Mouse (Mus musculus) heart, embryonic 14.5 days (tissue): ENCODE results near the gene Pxn. TPM values are rescaled to one million over a fixed set of nuclear protein-coding genes. Genes with fewer than 3 reads are reported as not detected.
"Not testable (repeated sequence)": the region's sequence is repeated elsewhere in the genome, so short reads cannot be mapped to it uniquely, and the experiment has no call there.

Experiments used
- ATAC-seq: fragments of 200-750 bp; cut with Nextera tagmentation; 2 replicates; pipeline ENCODE4 v1.8.0; 2017; ENCODE audit warnings: low read depth, moderate TSS enrichment; ENCODE audit not compliant: insufficient number of reproducible peaks, insufficient read depth, low FRiP score
- H3K27ac ChIP-seq, 2 experiments: fragments of 200-500 bp in 1 of 2; fragments of 300-500 bp in 1 of 2; sonication (generic) in 1 of 2; replicated peaks in 1 of 2; 2 replicates each; pipeline ENCODE4 v1.5.1; 2012 to 2014; ENCODE audit warnings: low read depth in 2 of 2, low read length in 2 of 2, control low read depth in 1 of 2, mild to moderate bottlenecking in 1 of 2, mixed read lengths in 1 of 2; ENCODE audit not compliant: control insufficient read depth in 1 of 2, insufficient read depth in 1 of 2
- H3K27me3 ChIP-seq: fragments of 300-500 bp; sonication (generic); 2 replicates; pipeline ENCODE4 v1.6.1; 2014; ENCODE audit warnings: mild to moderate bottlenecking, low read length, control low read depth; ENCODE audit not compliant: control insufficient read depth, insufficient read depth
- H3K36me3 ChIP-seq: fragments of 300-500 bp; sonication (generic); 2 replicates; pipeline ENCODE4 v1.6.1; 2014; ENCODE audit warnings: mild to moderate bottlenecking, control low read depth, low read length, mixed read lengths; ENCODE audit not compliant: control insufficient read depth, insufficient read depth
- H3K4me1 ChIP-seq, 2 experiments: fragments of 200-500 bp in 1 of 2; fragments of 300-500 bp in 1 of 2; sonication (generic) in 1 of 2; 2 replicates each; pipeline ENCODE4 v1.6.1; 2012 to 2014; ENCODE audit warnings: low read length in 2 of 2, control low read depth in 1 of 2, mixed read lengths in 1 of 2; ENCODE audit not compliant: control insufficient read depth in 2 of 2, insufficient read depth in 2 of 2
- H3K4me2 ChIP-seq: fragments of 300-500 bp; sonication (generic); 2 replicates; pipeline ENCODE4 v1.6.1; 2014; ENCODE audit warnings: mild to moderate bottlenecking, low read length
- H3K4me3 ChIP-seq, 2 experiments: fragments of 200-500 bp in 1 of 2; fragments of 300-500 bp in 1 of 2; sonication (generic) in 1 of 2; 2 replicates each; pipeline ENCODE4 v1.5.1; 2012 to 2014; ENCODE audit warnings: low read length in 2 of 2, mild to moderate bottlenecking in 2 of 2, control low read depth in 1 of 2, low read depth in 1 of 2, moderate library complexity in 1 of 2; ENCODE audit not compliant: control insufficient read depth in 1 of 2, insufficient read depth in 1 of 2
- H3K9ac ChIP-seq: fragments of 300-500 bp; sonication (generic); 2 replicates; pipeline ENCODE4 v1.6.1; 2014; ENCODE audit warnings: mild to moderate bottlenecking, low read length
- H3K9me3 ChIP-seq: fragments of 300-500 bp; sonication (generic); 2 replicates; pipeline ENCODE4 v1.6.1; 2016; ENCODE audit warnings: low read length, control low read depth; ENCODE audit not compliant: control insufficient read depth
- WGBS: fragments of 180-500 bp; shearing (Covaris S2); extraction: QIAGEN DNeasy Blood & Tissue Kit; methylation state at CpG from one replicate; pipeline ENCODE4 v1.1.7; 2014; 5-methylcytosine and 5-hydroxymethylcytosine counted together
- polyA plus RNA-seq: library from polyadenylated mRNA; unstranded; fragments of >200 nt; fragmentation: Nextera tagmentation; extraction: Ambion mirVana; gene quantifications from 2 replicates; pipeline ENCODE4 v1.2.1, GENCODE M21; 2014

The Pxn gene
- polyA plus RNA-seq, 1 experiment from 2014 or later, result 19.1 TPM

DNA sequence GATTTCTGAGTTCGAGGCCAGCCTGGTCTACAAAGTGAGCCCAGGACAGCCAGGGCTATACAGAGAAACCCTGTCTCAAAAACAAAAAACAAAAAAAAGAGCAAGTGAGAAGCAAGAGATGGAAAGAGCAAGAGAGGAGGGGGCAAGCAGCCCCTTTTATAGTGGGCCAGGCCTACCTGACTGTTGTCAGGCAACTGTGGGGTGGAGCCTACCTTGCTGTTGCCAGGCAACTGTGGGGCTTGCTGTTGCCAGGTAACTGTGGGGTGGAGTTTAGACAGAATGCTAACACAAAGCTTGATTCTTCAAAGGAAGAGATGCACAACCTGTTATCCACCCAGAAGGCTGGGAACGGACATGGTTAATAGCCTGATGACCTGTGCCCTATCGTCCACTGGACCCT is 10.9 kb upstream of the Pxn start:
- ATAC-seq, result not testable (repeated sequence)

DNA sequence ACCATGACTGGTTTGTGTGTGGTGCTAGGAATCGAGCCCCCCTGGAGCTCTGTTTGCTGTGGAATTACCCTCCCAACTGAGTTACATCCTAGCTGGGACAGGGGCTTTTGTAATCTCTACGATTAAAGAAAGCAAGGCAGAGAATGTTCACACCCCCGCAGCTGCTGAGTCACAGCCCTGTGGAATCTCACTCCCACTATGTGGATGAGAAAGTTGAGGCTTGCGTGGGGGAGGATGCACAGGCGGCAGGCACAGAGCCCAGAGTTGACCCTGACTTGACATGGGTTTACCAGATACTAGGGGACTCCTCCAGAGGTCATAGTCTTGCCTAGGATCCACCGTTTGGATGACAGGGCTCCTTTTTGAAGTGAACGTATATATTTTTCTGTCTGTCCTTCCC is 9.4 kb upstream of the Pxn start:
- H3K27ac ChIP-seq, result no peak overlapping the region
- 67% methylated on average over 7 of the region's 7 CpGs for WGBS
- no peaks in the 10 kb centered on the region for H3K27me3 ChIP-seq
- no peak overlapping the region for H3K9ac ChIP-seq
- H3K9me3 ChIP-seq, result no peaks in the 10 kb centered on the region
- no peak overlapping the region for H3K4me3 ChIP-seq
- ATAC-seq, result no peak
- H3K4me2 ChIP-seq, result no peak overlapping the region
- peaks cover 8 to 11% of the 10 kb centered on the region in 2 experiments for H3K4me1 ChIP-seq
- H3K36me3 ChIP-seq, result no peaks in the 10 kb centered on the region

More for the DNA sequence above, 10.9 kb upstream of the Pxn start:
- H3K4me1 ChIP-seq, result peaks cover 16 to 19% of the 10 kb centered on the region in 2 experiments
- H3K4me2 ChIP-seq, H3K36me3 ChIP-seq, H3K9me3 ChIP-seq, H3K27me3 ChIP-seq, H3K27ac ChIP-seq, H3K4me3 ChIP-seq, H3K9ac ChIP-seq: not testable (repeated sequence)
- WGBS, result 92% methylated on average over 3 of the region's 3 CpGs

DNA sequence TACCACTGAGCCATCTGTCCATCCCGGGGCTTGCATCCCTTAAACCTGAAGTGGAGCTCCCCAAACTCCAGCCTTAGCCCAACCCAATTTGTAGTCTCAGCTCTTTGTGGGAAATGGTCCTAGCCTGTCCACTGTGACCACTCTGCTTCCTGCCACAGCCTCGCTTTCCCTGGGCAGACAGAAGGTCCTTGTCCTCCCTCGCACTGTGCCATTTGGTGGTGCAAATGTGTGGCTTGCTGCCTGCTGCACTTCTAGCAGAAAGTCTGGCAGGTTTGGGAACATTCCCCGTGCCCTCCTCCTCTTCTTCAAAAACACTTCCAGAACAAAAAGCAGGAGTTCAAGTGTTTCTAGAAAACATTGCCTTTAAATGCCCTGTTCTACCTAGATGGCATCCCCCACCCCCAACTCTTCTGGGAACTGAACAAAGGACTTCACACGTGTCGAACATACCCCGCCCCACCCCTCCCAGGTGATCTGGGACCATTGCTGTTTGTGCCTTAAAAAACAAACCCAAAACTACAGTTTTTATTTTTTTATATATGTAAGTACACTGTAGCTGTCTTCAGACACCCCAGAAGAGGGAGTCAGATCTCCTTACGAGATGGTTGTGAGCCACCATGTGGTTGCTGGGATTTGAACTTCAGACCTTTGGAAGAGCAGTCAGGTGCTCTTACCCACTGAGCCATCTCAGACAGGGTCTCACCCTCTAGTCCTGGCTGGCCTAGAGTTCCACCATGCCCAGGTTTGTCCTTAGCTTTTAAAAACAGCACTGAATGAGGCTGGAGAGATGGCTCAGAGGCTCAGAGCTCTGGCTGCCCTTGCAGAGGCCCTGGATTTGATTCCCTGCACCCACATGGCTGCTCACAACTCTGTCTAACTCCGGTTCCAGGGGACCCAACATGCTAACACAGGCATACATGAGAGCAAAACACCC is 7.9 kb upstream of the Pxn start:
- no peak overlapping the region for H3K9ac ChIP-seq
- no peak overlapping the region for H3K4me3 ChIP-seq
- no peaks in the 10 kb centered on the region for H3K36me3 ChIP-seq
- ATAC-seq, result no peak
- no peaks in the 10 kb centered on the region for H3K9me3 ChIP-seq
- no peaks in the 10 kb centered on the region for H3K27me3 ChIP-seq
- peaks cover 1 to 7% of the 10 kb centered on the region in 2 experiments; a peak in 3 of 4 replicates for H3K4me1 ChIP-seq
- 44% methylated on average over 9 of the region's 9 CpGs for WGBS
- no peak overlapping the region for H3K27ac ChIP-seq
- no peak overlapping the region for H3K4me2 ChIP-seq

DNA sequence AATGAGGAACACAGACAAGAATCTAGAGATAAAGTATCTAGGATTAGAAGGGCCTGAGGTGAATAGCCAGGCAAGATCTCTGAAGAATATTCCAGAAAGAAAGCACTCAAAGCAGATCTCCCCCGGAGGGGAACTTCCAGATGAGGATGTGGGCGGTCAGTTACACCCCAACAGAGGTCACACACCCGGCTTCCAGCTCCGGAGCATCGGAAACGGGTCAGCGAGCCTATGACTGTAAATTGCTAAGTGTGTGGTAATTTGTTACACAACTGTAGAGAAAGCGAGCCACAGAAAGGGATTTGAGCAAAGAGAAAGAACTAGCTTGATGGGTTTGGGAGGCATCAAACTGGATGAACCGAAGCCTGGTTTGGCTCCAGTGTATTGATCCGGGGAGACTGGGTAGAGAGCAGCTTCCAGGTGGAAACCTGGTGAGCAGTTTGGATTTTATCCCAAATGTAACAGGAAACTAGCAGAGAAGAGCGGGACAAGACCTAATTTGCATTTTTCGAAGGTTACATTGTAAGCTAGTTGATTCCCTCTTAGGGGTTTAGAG is 6.0 kb upstream of the Pxn start:
- Histone ChIP-seq H3K4me2 (no peak overlapping the region), H3K27ac (no peak overlapping the region), H3K36me3 (no peaks in the 10 kb centered on the region), H3K27me3 (no peaks in the 10 kb centered on the region), H3K9me3 (no peaks in the 10 kb centered on the region), H3K4me3 (no peak overlapping the region), H3K9ac (no peak overlapping the region), H3K4me1 (no peaks in the 10 kb centered on the region)
- ATAC-seq, result no peak
- 76% methylated on average over 12 of the region's 12 CpGs for WGBS

DNA sequence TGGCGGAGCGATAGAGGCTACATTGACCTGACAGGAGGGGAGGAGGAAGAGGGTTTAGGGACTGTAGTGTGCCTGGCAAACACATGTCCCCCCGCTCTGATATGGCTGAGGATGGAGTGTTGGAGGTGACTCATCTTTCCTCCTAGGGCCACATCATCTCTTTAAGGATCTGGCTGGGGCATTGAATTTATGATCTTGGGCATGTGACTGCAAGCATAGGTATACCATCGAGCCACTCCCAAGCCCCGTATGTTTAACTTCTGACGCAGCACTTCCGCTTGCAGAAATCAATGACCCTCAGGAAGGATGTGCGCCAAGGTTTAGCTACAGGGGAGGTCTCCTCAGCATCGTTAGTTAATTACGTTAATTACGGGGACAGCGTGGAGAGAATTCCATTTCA is 3.4 kb upstream of the Pxn start:
- Histone ChIP-seq H3K27ac (no peak overlapping the region), H3K4me3 (no peak overlapping the region), H3K36me3 (no peaks in the 10 kb centered on the region), H3K4me2 (no peak overlapping the region), H3K9me3 (no peaks in the 10 kb centered on the region), H3K4me1 (peaks cover 9 to 10% of the 10 kb centered on the region in 2 experiments), H3K27me3 (no peaks in the 10 kb centered on the region), H3K9ac (no peak overlapping the region)
- no peak for ATAC-seq
- 50% methylated on average over 12 of the region's 12 CpGs for WGBS

DNA sequence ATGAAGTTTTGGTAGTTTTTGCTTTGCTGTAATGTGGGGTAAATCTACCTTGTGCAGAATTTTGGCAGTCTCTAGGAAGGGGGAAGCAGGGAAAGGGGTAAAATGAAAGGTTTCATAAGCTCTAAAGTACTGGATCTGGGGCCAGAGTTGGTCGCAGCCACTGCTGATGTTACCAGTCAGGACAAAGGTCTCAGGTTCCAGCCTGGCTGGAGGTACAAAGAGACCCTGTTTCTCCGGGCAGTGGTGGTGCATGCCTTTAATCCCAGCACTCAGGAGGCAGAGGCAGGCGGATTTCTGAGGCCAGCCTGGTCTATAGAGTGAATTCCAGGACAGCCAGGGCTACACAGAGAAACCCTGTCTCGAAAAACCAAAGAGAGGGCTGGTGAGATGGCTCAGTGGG is 859 bp upstream of the Pxn start:
- H3K9ac ChIP-seq, H3K27me3 ChIP-seq, H3K4me3 ChIP-seq, H3K9me3 ChIP-seq, ATAC-seq, H3K27ac ChIP-seq, H3K36me3 ChIP-seq, H3K4me2 ChIP-seq: not testable (repeated sequence)
- WGBS, result 69% methylated on average over 4 of the region's 4 CpGs
- H3K4me1 ChIP-seq, result peaks cover 22 to 34% of the 10 kb centered on the region in 2 experiments

DNA sequence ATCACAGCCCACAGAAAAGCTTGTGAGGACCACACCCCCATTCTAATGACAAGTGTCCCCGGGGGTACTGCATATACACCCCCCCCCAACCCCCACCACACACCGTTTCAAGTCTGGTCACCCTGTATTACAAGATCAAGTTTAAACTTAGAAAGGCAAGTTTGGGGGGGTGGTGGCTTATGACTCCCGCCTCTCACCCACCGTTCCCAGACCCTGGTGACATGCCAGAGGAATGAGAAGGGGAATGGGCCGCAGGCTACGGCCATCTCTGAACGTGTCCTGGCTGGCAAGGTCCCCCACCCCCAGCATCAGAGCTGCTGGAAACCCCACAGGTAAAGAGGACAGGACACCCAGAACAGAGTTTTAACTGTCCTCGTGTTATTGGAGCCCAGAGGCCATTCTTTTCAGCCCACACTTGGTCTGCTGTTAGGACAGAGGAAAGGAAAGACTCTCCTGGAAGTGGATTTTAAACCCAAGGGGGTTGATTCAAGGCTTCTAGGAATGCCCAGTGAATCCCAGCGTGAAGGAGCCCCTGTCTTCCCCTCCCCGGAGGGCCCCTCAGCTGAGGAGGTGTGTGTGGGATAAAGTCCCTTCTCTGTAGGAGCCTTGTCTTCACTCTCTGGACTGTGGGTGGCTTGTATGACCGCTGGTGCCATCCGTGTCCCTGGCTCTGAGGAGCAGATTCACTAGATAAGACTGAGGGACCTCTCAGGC is 948 bp downstream of the Pxn start:
- peak overlapping the region; percentile 96 to 98 for H3K4me3 ChIP-seq
- peak overlapping the region; percentile 48 to 51; a peak in 3 of 4 replicates for H3K27ac ChIP-seq
- H3K9ac ChIP-seq, result peak overlapping the region; percentile 98
- 19% methylated on average over 12 of the region's 12 CpGs for WGBS
- H3K36me3 ChIP-seq, result no peaks in the 10 kb centered on the region
- peaks cover 24 to 37% of the 10 kb centered on the region in 2 experiments for H3K4me1 ChIP-seq
- no peaks in the 10 kb centered on the region for H3K9me3 ChIP-seq
- H3K27me3 ChIP-seq, result no peaks in the 10 kb centered on the region
- H3K4me2 ChIP-seq, result peak overlapping the region; percentile 90
- ATAC-seq, result no peak
